Mouse (Mus musculus): ENCODE data around the gene Pard3.

- TF ChIP-seq POLR2A (IDR thresholded peaks at IDR 0.05; ENCODE audit: borderline replicate concordance, extremely low read depth, low read depth, low read length) (no peak), CTCF (IDR thresholded peaks at IDR 0.05; ENCODE audit: insufficient read depth, low read length) (no peak)
Measured at GRCm38 (mm10) chr8:127262436-127262835, 198.7 kb downstream of the Pard3 start.

Data from lung, adult 2 months (tissue).